Mouse (Mus musculus): ENCODE measurements around the gene Hmbs. TPM values are rescaled to one million over a fixed set of nuclear protein-coding genes. Genes with fewer than 3 reads are reported as not detected.
"Not testable (repeated sequence)": the region's sequence is repeated elsewhere in the genome, so short reads cannot be mapped to it uniquely, and the experiment has no call there.

Hmbs gene
- 99.4 and 103 TPM in 2 replicates for polyA plus RNA-seq (2016; fragmentation: Nextera tagmentation; extraction: Ambion mirVana)

- ATAC-seq (ENCODE audit: low FRiP score), result peak; percentile 96
- no peaks in the 10 kb centered on the region for H3K27me3 ChIP-seq
- peak within 1 kb of the TSS; percentile 88 for H3K4me3 ChIP-seq
- H3K9me3 ChIP-seq (replicated peaks), result no peaks in the 10 kb centered on the region
- peak within 1 kb of the TSS; percentile 83 for H3K9ac ChIP-seq
- H3K27ac ChIP-seq, result peak within 1 kb of the TSS; percentile 98
- peaks cover 13% of the 10 kb centered on the region for H3K4me1 ChIP-seq
- H3K36me3 ChIP-seq, result peaks cover 36% of the 10 kb centered on the region
- WGBS, result under 1% methylated on average over 39 of the region's 39 CpGs
- H3K4me2 ChIP-seq (replicated peaks), result peak within 1 kb of the TSS; percentile 56
Observed at GRCm38 (mm10) chr9:44343781-44344421, at the start of gene Hmbs. TSS of gene Hmbs (minus strand) at chr9:44344228.

- no peak for ATAC-seq (ENCODE audit: low FRiP score)
- Histone ChIP-seq H3K4me3 (no peak overlapping the region), H3K36me3 (peaks cover 56% of the 10 kb centered on the region), H3K27ac (no peak overlapping the region), H3K9ac (no peak overlapping the region), H3K9me3 (replicated peaks) (no peaks in the 10 kb centered on the region), H3K4me2 (replicated peaks) (no peak overlapping the region), H3K4me1 (peaks cover 3% of the 10 kb centered on the region; the same call in 1 of the 2 replicates), H3K27me3 (no peaks in the 10 kb centered on the region)
- 43% methylated on average over 4 of the region's 4 CpGs for WGBS
Observed at GRCm38 (mm10) chr9:44391466-44391865, 47.4 kb upstream of the Hmbs start.

GRCm38 (mm10) chr9:44389273-44389672 is 45.2 kb upstream of the Hmbs start:
- H3K27ac ChIP-seq, result no peak overlapping the region
- no peak for ATAC-seq (ENCODE audit: low FRiP score)
- H3K36me3 ChIP-seq, result peaks cover 78% of the 10 kb centered on the region
- no peaks in the 10 kb centered on the region for H3K9me3 ChIP-seq (replicated peaks)
- WGBS, result 65% methylated on average over 8 of the region's 8 CpGs
- H3K27me3 ChIP-seq, result no peaks in the 10 kb centered on the region
- H3K4me2 ChIP-seq (replicated peaks), result no peak overlapping the region
- H3K4me3 ChIP-seq, result no peak overlapping the region
- no peak overlapping the region for H3K9ac ChIP-seq
- no peaks in the 10 kb centered on the region for H3K4me1 ChIP-seq

- 79% methylated on average over 3 of the region's 3 CpGs for WGBS
- ATAC-seq (ENCODE audit: low FRiP score), result no peak
- Histone ChIP-seq H3K4me2 (replicated peaks) (no peak overlapping the region), H3K36me3 (peaks cover 97% of the 10 kb centered on the region), H3K27ac (no peak overlapping the region), H3K9ac (no peak overlapping the region), H3K27me3 (no peaks in the 10 kb centered on the region), H3K4me3 (no peak overlapping the region), H3K4me1 (no peaks in the 10 kb centered on the region), H3K9me3 (replicated peaks) (no peaks in the 10 kb centered on the region)
Observed at GRCm38 (mm10) chr9:44387221-44387620, 43.2 kb upstream of the Hmbs start.

GRCm38 (mm10) chr9:44384596-44384995 is 40.6 kb upstream of the Hmbs start:
- Histone ChIP-seq H3K4me3 (no peak overlapping the region), H3K4me2 (replicated peaks) (no peak overlapping the region), H3K9me3 (replicated peaks) (no peaks in the 10 kb centered on the region), H3K27me3 (no peaks in the 10 kb centered on the region), H3K36me3 (peaks cover 88% of the 10 kb centered on the region), H3K27ac (no peak overlapping the region), H3K4me1 (peaks cover 14% of the 10 kb centered on the region), H3K9ac (no peak overlapping the region)
- 91% methylated on average over 13 of the region's 13 CpGs for WGBS
- no peak for ATAC-seq (ENCODE audit: low FRiP score)

GRCm38 (mm10) chr9:44379862-44380261 is 35.8 kb upstream of the Hmbs start:
- no peaks in the 10 kb centered on the region for H3K27me3 ChIP-seq
- peak overlapping the region; percentile 97 for H3K4me2 ChIP-seq (replicated peaks)
- no peaks in the 10 kb centered on the region for H3K9me3 ChIP-seq (replicated peaks)
- peak overlapping the region; percentile 81 for H3K27ac ChIP-seq
- H3K9ac ChIP-seq, result peak overlapping the region; percentile 94
- peak; percentile 30; the same call in 1 of the 2 replicates for ATAC-seq (ENCODE audit: low FRiP score)
- H3K36me3 ChIP-seq, result peaks cover 41% of the 10 kb centered on the region
- WGBS, result 11% methylated on average over 15 of the region's 15 CpGs
- H3K4me3 ChIP-seq, result peak overlapping the region; percentile 83
- H3K4me1 ChIP-seq, result peaks cover 19% of the 10 kb centered on the region

- under 1% methylated on average over 83 of the region's 83 CpGs for WGBS
- peak within 1 kb of the TSS; percentile 94 for H3K9ac ChIP-seq
- H3K4me1 ChIP-seq, result peaks cover 19% of the 10 kb centered on the region
- peak within 1 kb of the TSS; percentile 97 for H3K4me2 ChIP-seq (replicated peaks)
- H3K4me3 ChIP-seq, result peak within 1 kb of the TSS; percentile 83
- H3K27ac ChIP-seq, result peak within 1 kb of the TSS; percentile 87
- peaks cover 35% of the 10 kb centered on the region for H3K36me3 ChIP-seq
- peak; percentile 97 for ATAC-seq (ENCODE audit: low FRiP score)
- H3K9me3 ChIP-seq (replicated peaks), result no peaks in the 10 kb centered on the region
- H3K27me3 ChIP-seq, result no peaks in the 10 kb centered on the region
Observed at GRCm38 (mm10) chr9:44379054-44379834, 35.2 kb upstream of the Hmbs start, which contains the start of gene Hyou1. TSS of gene Hyou1 (plus strand) at chr9:44379490.

- Histone ChIP-seq H3K4me3 (peak overlapping the region; percentile 83), H3K4me1 (peaks cover 19% of the 10 kb centered on the region), H3K9me3 (replicated peaks) (no peaks in the 10 kb centered on the region), H3K27me3 (no peaks in the 10 kb centered on the region), H3K36me3 (peaks cover 24% of the 10 kb centered on the region), H3K27ac (peak overlapping the region; percentile 87; the same call in 1 of the 2 replicates), H3K4me2 (replicated peaks) (peak overlapping the region; percentile 97), H3K9ac (peak overlapping the region; percentile 73)
- 92% methylated on average over 5 of the region's 5 CpGs for WGBS
- no peak for ATAC-seq (ENCODE audit: low FRiP score)
Observed at GRCm38 (mm10) chr9:44378153-44378730, 34.2 kb upstream of the Hmbs start.

GRCm38 (mm10) chr9:44377335-44377734 is 33.3 kb upstream of the Hmbs start:
- H3K4me3 ChIP-seq; ATAC-seq (ENCODE audit: low FRiP score); H3K9me3 ChIP-seq (replicated peaks); H3K9ac ChIP-seq; H3K27ac ChIP-seq; H3K27me3 ChIP-seq; H3K4me2 ChIP-seq (replicated peaks): not testable (repeated sequence)
- H3K4me1 ChIP-seq, result peaks cover 19% of the 10 kb centered on the region
- WGBS, result 94% methylated on average over 2 of the region's 2 CpGs
- H3K36me3 ChIP-seq, result peaks cover 15% of the 10 kb centered on the region

GRCm38 (mm10) chr9:44376141-44376540 is 32.1 kb upstream of the Hmbs start:
- Histone ChIP-seq H3K4me2 (replicated peaks) (no peak overlapping the region), H3K9ac (no peak overlapping the region), H3K36me3 (peaks cover 3% of the 10 kb centered on the region), H3K27ac (no peak overlapping the region), H3K4me1 (peaks cover 18% of the 10 kb centered on the region), H3K27me3 (no peaks in the 10 kb centered on the region), H3K9me3 (replicated peaks) (no peaks in the 10 kb centered on the region), H3K4me3 (no peak overlapping the region)
- WGBS, result 87% methylated on average over 6 of the region's 6 CpGs
- no peak for ATAC-seq (ENCODE audit: low FRiP score)

GRCm38 (mm10) chr9:44373386-44373785 is 29.4 kb upstream of the Hmbs start:
- Histone ChIP-seq H3K4me3 (no peak overlapping the region), H3K36me3 (no peaks in the 10 kb centered on the region), H3K4me2 (replicated peaks) (no peak overlapping the region), H3K27ac (no peak overlapping the region), H3K4me1 (peaks cover 2% of the 10 kb centered on the region), H3K27me3 (no peaks in the 10 kb centered on the region), H3K9me3 (replicated peaks) (no peaks in the 10 kb centered on the region), H3K9ac (no peak overlapping the region)
- ATAC-seq (ENCODE audit: low FRiP score), result no peak

- ATAC-seq (ENCODE audit: low FRiP score), result no peak
- Histone ChIP-seq H3K27ac (no peak overlapping the region), H3K27me3 (peaks cover 2% of the 10 kb centered on the region; the same call in 1 of the 2 replicates), H3K9me3 (replicated peaks) (no peaks in the 10 kb centered on the region), H3K4me3 (no peak overlapping the region), H3K9ac (no peak overlapping the region), H3K4me2 (replicated peaks) (no peak overlapping the region), H3K36me3 (peaks cover 1% of the 10 kb centered on the region; the same call in 1 of the 2 replicates), H3K4me1 (peaks cover 8% of the 10 kb centered on the region)
- WGBS, result 53% methylated on average over 3 of the region's 3 CpGs
Observed at GRCm38 (mm10) chr9:44364480-44364879, 20.5 kb upstream of the Hmbs start.
